Mouse (Mus musculus) embryonic facial prominence, embryonic 13.5 days (tissue): ENCODE measurements at regions not wholly inside any gene's neighbourhood (a gene's known extent, or its start where the extent isn't known, plus 50 kb on each side); places are given as distances from the start of the nearest gene placed in this dataset.

Experiments used
- ATAC-seq: fragments of 200-750 bp; cut with Nextera tagmentation; 2 replicates; pipeline ENCODE4 v1.8.0; 2017; ENCODE audit warnings: low read depth; ENCODE audit not compliant: insufficient number of reproducible peaks, insufficient read depth, low FRiP score, low TSS enrichment
- H3K27ac ChIP-seq: fragments of 300-500 bp; sonication (generic); 2 replicates; pipeline ENCODE4 v1.5.1; 2015; ENCODE audit warnings: moderate library complexity, mild to moderate bottlenecking, inconsistent platforms
- H3K27me3 ChIP-seq: fragments of 300-500 bp; sonication (generic); 2 replicates; pipeline ENCODE4 v1.6.1; 2015; ENCODE audit warnings: mild to moderate bottlenecking, inconsistent platforms
- H3K36me3 ChIP-seq: fragments of 300-500 bp; sonication (generic); 2 replicates; pipeline ENCODE4 v1.6.1; 2015; ENCODE audit warnings: mild to moderate bottlenecking, inconsistent platforms
- H3K4me1 ChIP-seq: fragments of 300-500 bp; sonication (generic); 2 replicates; pipeline ENCODE4 v1.6.1; 2015; ENCODE audit warnings: inconsistent platforms
- H3K4me2 ChIP-seq: fragments of 300-500 bp; sonication (generic); 2 replicates; pipeline ENCODE4 v1.6.1; 2015; ENCODE audit warnings: moderate library complexity, mild to moderate bottlenecking, inconsistent platforms
- H3K4me3 ChIP-seq: fragments of 300-500 bp; sonication (generic); 2 replicates; pipeline ENCODE4 v1.5.1; 2015; ENCODE audit warnings: mild to moderate bottlenecking, inconsistent platforms
- H3K9ac ChIP-seq: fragments of 300-500 bp; sonication (generic); 2 replicates; pipeline ENCODE4 v1.6.1; 2015; ENCODE audit warnings: mild to moderate bottlenecking, inconsistent platforms
- H3K9me3 ChIP-seq: fragments of 300-500 bp; sonication (generic); 2 replicates; pipeline ENCODE4 v1.6.1; 2016; ENCODE audit warnings: inconsistent platforms
- WGBS: fragments of 180-500 bp; shearing (Covaris S2); methylation state at CpG from one replicate; pipeline ENCODE4 v1.1.7; 2015; ENCODE audit warnings: mixed read lengths; 5-methylcytosine and 5-hydroxymethylcytosine counted together

GRCm38 (mm10) chrX:99201081-99201480 lies 65.2 kb downstream of the Efnb1 start:
- no peak for ATAC-seq
- Histone ChIP-seq H3K9me3 (no peaks in the 10 kb centered on the region), H3K36me3 (no peaks in the 10 kb centered on the region), H3K9ac (no peak overlapping the region), H3K4me2 (no peak overlapping the region), H3K4me3 (no peak overlapping the region), H3K27me3 (peaks cover 64% of the 10 kb centered on the region), H3K27ac (no peak overlapping the region), H3K4me1 (peaks cover 29% of the 10 kb centered on the region)
- WGBS: 47% methylated on average over 7 of the region's 7 CpGs

GRCm38 (mm10) chrX:99199669-99200068 lies 63.7 kb downstream of the Efnb1 start:
- Histone ChIP-seq H3K27ac (peak overlapping the region; percentile 78; the same call in 1 of the 2 replicates), H3K4me3 (no peak overlapping the region), H3K4me2 (peak overlapping the region; percentile 54; the same call in 1 of the 2 replicates), H3K36me3 (no peaks in the 10 kb centered on the region), H3K27me3 (peaks cover 64% of the 10 kb centered on the region), H3K4me1 (peaks cover 29% of the 10 kb centered on the region), H3K9ac (peak overlapping the region; percentile 57; the same call in 1 of the 2 replicates), H3K9me3 (no peaks in the 10 kb centered on the region)
- 58% methylated on average over 5 of the region's 5 CpGs for WGBS
- no peak for ATAC-seq

DNA sequence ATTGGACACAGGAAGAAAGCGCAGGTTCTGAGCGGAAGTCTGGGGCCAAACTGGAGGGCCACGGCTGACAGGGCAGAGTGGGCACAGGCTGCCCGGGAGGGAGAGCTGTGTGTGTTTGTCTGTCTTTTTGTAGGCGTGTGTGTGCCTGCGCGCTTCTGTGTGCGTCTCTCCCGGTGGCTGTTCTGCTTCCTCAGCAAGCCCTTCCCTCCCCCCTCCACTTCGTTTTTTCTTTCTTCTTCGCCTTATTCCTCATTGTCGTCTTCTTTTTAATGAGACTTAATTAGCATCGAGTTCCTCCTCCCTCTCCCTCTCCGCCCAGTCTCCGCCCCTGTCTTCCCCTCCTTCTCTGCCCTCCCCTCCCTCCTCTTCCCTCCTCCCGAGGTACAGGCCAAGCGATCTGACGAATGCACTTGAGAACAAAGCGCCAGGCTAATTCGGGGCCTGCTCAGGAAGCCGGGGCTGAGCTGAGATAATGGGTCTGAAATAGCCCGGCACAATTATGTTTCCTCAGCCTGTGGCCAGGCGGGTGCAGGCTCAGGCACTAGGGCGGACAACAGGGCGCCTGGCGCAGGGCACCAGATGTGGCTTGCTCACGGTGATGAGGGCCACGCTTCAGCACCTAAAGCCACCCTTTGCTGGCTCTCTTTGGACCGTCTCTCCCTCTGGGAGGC lies 63.2 kb downstream of the Efnb1 start:
- Histone ChIP-seq H3K9ac (peak overlapping the region; percentile 57), H3K36me3 (no peaks in the 10 kb centered on the region), H3K4me3 (peak overlapping the region; percentile 25), H3K4me2 (peak overlapping the region; percentile 54), H3K27ac (peak overlapping the region; percentile 78), H3K9me3 (no peaks in the 10 kb centered on the region), H3K4me1 (peaks cover 29% of the 10 kb centered on the region), H3K27me3 (peaks cover 61% of the 10 kb centered on the region)
- WGBS: 38% methylated on average over 29 of the region's 29 CpGs
- peak; percentile 49; the same call in 1 of the 2 replicates for ATAC-seq
